Mouse (Mus musculus) forebrain, embryonic 16.5 days (tissue): ENCODE measurements around the gene Etfdh. TPM values are rescaled to one million over a fixed set of nuclear protein-coding genes. Genes with fewer than 3 reads are reported as not detected.
A peak's percentile ranks its signal among the peaks of the same experiment; 100 is the strongest.

Experiments
- ATAC-seq: fragments of 200-750 bp; cut with Nextera tagmentation; 2 replicates; pipeline ENCODE4 v1.8.0; 2017; ENCODE audit warnings: mild to moderate bottlenecking, moderate library complexity
- H3K27ac ChIP-seq: fragments of 300-500 bp; sonication (generic); 2 replicates; pipeline ENCODE4 v1.5.1; 2014; ENCODE audit warnings: low read length, control low read depth
- H3K27me3 ChIP-seq: fragments of 300-500 bp; sonication (generic); replicated peaks from 2 replicates; pipeline ENCODE4 v1.6.1; 2014; ENCODE audit warnings: low read length; ENCODE audit not compliant: control insufficient read depth, insufficient read depth
- H3K36me3 ChIP-seq: fragments of 300-500 bp; sonication (generic); 2 replicates; pipeline ENCODE4 v1.6.1; 2014; ENCODE audit not compliant: control insufficient read depth, insufficient read depth
- H3K4me1 ChIP-seq: fragments of 300-500 bp; sonication (generic); replicated peaks from 2 replicates; pipeline ENCODE4 v1.6.1; 2014; ENCODE audit warnings: low read length; ENCODE audit not compliant: control insufficient read depth, insufficient read depth
- H3K4me2 ChIP-seq: fragments of 300-500 bp; sonication (generic); 2 replicates; pipeline ENCODE4 v1.6.1; 2014; ENCODE audit warnings: mild to moderate bottlenecking, low read length, control low read depth
- H3K4me3 ChIP-seq: fragments of 300-500 bp; sonication (generic); replicated peaks from 2 replicates; pipeline ENCODE4 v1.5.1; 2014; ENCODE audit warnings: mild to moderate bottlenecking, low read length, control low read depth
- H3K9ac ChIP-seq: fragments of 300-500 bp; sonication (generic); replicated peaks from 2 replicates; pipeline ENCODE4 v1.6.1; 2014; ENCODE audit warnings: low read depth, low read length, control low read depth
- H3K9me3 ChIP-seq: fragments of 300-500 bp; sonication (generic); 2 replicates; pipeline ENCODE4 v1.6.1; 2016; ENCODE audit warnings: low read length; ENCODE audit not compliant: control insufficient read depth
- WGBS: fragments of 180-500 bp; shearing (Covaris S2); extraction: QIAGEN DNeasy Blood & Tissue Kit; methylation state at CpG from one replicate; pipeline ENCODE4 v1.1.7; 2014; 5-methylcytosine and 5-hydroxymethylcytosine counted together
- polyA plus RNA-seq: library from polyadenylated mRNA; unstranded; fragments of >200 nt; fragmentation: Nextera tagmentation; extraction: Ambion mirVana; gene quantifications from 2 replicates; pipeline ENCODE4 v1.2.1, GENCODE M21; 2015

Etfdh gene
- polyA plus RNA-seq, 1 experiment from 2014 or later, result 38.9 TPM

DNA sequence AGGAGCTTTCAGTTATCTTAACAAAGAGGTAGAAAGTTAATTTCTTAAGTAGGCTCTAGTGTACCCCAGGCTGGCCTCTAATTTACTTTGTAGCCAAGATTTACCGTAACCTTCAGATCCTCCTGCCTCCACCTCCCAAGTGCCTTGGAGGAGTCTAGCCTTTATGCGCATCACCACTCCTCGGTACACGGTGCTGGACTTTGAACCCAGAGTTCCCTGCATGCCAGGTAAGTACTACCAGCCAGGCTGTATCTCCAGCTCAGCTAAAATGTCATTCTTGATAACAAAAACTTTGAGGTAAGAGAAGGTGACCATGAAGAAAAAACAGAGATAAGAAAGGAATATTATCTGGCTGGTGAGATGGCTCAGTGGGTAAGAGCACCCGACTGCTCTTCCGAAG, 68.7 kb downstream of the Etfdh start:
- H3K9me3 ChIP-seq, result no peaks in the 10 kb centered on the region
- H3K27ac ChIP-seq, result no peak overlapping the region
- H3K4me2 ChIP-seq, result no peak overlapping the region
- H3K36me3 ChIP-seq, result no peaks in the 10 kb centered on the region
- ATAC-seq, result no peak
- H3K27me3 ChIP-seq, result no peaks in the 10 kb centered on the region
- WGBS, result 93% methylated on average over 6 of the region's 6 CpGs
- H3K9ac ChIP-seq, result no peak overlapping the region
- peaks cover 13% of the 10 kb centered on the region for H3K4me1 ChIP-seq
- no peak overlapping the region for H3K4me3 ChIP-seq

DNA sequence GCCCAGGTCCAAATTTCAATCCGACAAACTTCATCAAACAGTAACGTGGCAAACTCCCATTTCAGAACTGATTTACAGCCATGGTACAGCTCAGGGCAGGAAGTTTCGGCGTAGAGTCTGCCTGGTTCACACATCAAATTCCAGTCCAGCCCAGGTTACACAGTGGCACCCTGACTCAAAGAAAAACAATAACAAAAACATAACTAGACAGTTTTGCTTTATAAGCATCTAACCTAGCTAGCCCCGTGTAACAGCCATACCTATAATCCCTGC, 69.6 kb downstream of the Etfdh start:
- Histone ChIP-seq H3K9ac (no peak overlapping the region), H3K27me3 (no peaks in the 10 kb centered on the region), H3K9me3 (no peaks in the 10 kb centered on the region), H3K36me3 (no peaks in the 10 kb centered on the region), H3K4me2 (no peak overlapping the region), H3K4me1 (peaks cover 11% of the 10 kb centered on the region), H3K4me3 (no peak overlapping the region), H3K27ac (no peak overlapping the region; the same call in 1 of the 2 replicates)
- ATAC-seq, result no peak
- 82% methylated on average over 5 of the region's 5 CpGs for WGBS

DNA sequence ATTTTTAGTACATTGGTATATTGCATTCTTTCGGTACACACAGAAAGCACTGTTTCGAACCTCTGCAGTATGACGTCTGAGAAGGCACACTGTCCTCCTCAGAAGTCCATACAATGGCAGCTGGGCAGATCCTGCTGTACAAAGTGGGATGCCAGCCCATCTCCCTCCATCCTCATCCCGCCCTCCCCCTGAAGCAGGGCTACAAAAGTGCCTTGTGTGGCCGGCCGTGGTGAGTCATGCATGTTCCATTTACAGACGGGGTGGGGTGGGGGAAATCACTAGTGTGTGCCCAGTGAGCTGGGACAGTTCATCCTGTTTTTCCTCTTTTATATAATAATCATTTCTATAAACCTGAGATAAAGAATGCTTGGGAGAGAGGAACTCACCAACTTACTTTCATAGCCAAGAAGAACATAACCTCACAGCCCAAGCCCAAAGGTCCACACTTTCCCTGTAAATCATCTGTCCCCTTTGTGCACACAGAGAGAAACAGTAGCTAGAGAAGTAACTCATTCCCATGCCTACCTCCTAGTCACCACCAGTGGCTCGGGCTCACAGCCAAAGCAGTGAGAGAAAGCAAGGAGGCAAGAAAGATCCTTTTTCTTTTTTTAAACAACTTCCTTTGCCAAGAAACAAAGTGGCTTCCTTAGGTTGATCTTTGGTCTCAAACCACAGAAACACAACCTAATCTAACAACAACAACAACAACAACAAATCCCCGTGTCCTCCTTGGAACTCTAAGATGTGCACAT, 70.1 kb downstream of the Etfdh start:
- H3K36me3 ChIP-seq, result no peaks in the 10 kb centered on the region
- H3K27me3 ChIP-seq, result no peaks in the 10 kb centered on the region
- H3K4me2 ChIP-seq, result no peak overlapping the region
- no peak overlapping the region for H3K4me3 ChIP-seq
- 74% methylated on average over 9 of the region's 9 CpGs for WGBS
- no peak overlapping the region for H3K9ac ChIP-seq
- ATAC-seq, result peak; percentile 60
- H3K4me1 ChIP-seq, result peaks cover 11% of the 10 kb centered on the region
- H3K9me3 ChIP-seq, result no peaks in the 10 kb centered on the region
- H3K27ac ChIP-seq, result peak overlapping the region; percentile 47; the same call in 1 of the 2 replicates

DNA sequence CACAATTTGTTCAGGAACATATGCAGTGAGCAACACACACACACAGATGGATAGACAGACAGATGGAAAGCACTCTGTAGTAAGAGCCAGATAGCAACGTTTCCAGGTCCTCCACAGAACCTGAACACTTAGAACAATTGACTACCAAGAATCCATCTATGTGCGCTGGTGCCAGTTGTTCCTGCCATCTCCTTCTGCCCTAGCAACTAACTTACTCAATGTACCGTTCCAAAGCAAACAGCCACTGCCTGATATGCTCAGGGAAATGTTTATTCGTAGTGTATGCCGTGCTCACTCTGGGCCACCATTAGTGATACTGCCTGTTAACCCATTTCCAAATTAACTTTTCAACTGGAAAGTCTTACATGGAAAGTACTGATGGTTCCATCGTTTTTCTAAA, 74.2 kb downstream of the Etfdh start:
- H3K4me3 ChIP-seq, result no peak overlapping the region
- H3K36me3 ChIP-seq, result no peaks in the 10 kb centered on the region
- no peak for ATAC-seq
- no peaks in the 10 kb centered on the region for H3K27me3 ChIP-seq
- H3K27ac ChIP-seq, result no peak overlapping the region
- 80% methylated on average over 6 of the region's 6 CpGs for WGBS
- H3K4me2 ChIP-seq, result no peak overlapping the region
- no peaks in the 10 kb centered on the region for H3K9me3 ChIP-seq
- peaks cover 5% of the 10 kb centered on the region; the same call in 1 of the 2 replicates for H3K4me1 ChIP-seq
- H3K9ac ChIP-seq, result no peak overlapping the region

Other genes with a start within 250 kb of the Etfdh start
- 4.0 and 5.7 TPM in 2 replicates for gene Fnip2, start 61.7 kb downstream of the Etfdh start, polyA plus RNA-seq
- 161 and 169 TPM in 2 replicates for gene Ppid, start 38.2 kb downstream of the Etfdh start, polyA plus RNA-seq
- 9.9 and 11.3 TPM in 2 replicates for gene 4930579G24Rik, start 421 bp downstream of the Etfdh start, polyA plus RNA-seq
- gene Rxfp1, start 108.4 kb upstream of the Etfdh start, polyA plus RNA-seq, result 0.16 and 0.41 TPM in 2 replicates
- gene Tmem144, start 223.3 kb upstream of the Etfdh start, polyA plus RNA-seq, result 1.9 and 2.0 TPM in 2 replicates